Mouse (Mus musculus): ENCODE measurements around the gene Tat.

Gene Tat

GRCm38 (mm10) chr8:110039659-110040058 is 49.4 kb downstream of the Tat start, which contains the start of gene Chst4:
Chst4 (minus strand) TSS chr8:110039740.
- no peak for DNase-seq (ENCODE audit: low read depth, low spot score)

- DNase-seq (ENCODE audit: low read depth, low spot score) = no peak
These were observed 50.3 kb downstream of the Tat start for GRCm38 (mm10) chr8:110040509-110040908.
